Mouse (Mus musculus) kidney, postnatal 0 days (tissue): Measurements from ENCODE around the gene Tmem141. TPM values are rescaled to one million over a fixed set of nuclear protein-coding genes. Genes with fewer than 3 reads are reported as not detected.

Source experiments
- ATAC-seq: fragments of 200-750 bp; cut with Nextera tagmentation; replicated peaks from 2 replicates; pipeline ENCODE4 v1.8.0; 2017; ENCODE audit warnings: low read depth, moderate number of reproducible peaks, moderate TSS enrichment, moderate library complexity; ENCODE audit not compliant: low FRiP score
- DNase-seq: peaks from one replicate; pipeline ENCODE4 v3.0.0-alpha.2; 2016; ENCODE audit warnings: low spot score
- H3K27ac ChIP-seq: fragments of 300-500 bp; sonication (generic); 2 replicates; pipeline ENCODE4 v1.5.1; 2014; ENCODE audit warnings: mild to moderate bottlenecking
- H3K27me3 ChIP-seq: fragments of 300-500 bp; sonication (generic); 2 replicates; pipeline ENCODE4 v1.6.1; 2014; ENCODE audit warnings: low read length, mixed read lengths; ENCODE audit not compliant: insufficient read depth
- H3K36me3 ChIP-seq: fragments of 300-500 bp; sonication (generic); 2 replicates; pipeline ENCODE4 v1.6.1; 2014; ENCODE audit warnings: low read length, mixed read lengths; ENCODE audit not compliant: insufficient read depth
- H3K4me1 ChIP-seq: fragments of 300-500 bp; sonication (generic); replicated peaks from 2 replicates; pipeline ENCODE4 v1.6.1; 2014; ENCODE audit warnings: antibody characterized with exemption, low read length, mixed read lengths; ENCODE audit not compliant: insufficient read depth
- H3K4me2 ChIP-seq: fragments of 300-500 bp; sonication (generic); 2 replicates; pipeline ENCODE4 v1.6.1; 2014; ENCODE audit warnings: mild to moderate bottlenecking, low read length, moderate library complexity, mixed read lengths
- H3K4me3 ChIP-seq: fragments of 300-500 bp; sonication (generic); replicated peaks from 2 replicates; pipeline ENCODE4 v1.5.1; 2014; ENCODE audit warnings: low read depth, low read length
- H3K9ac ChIP-seq: fragments of 300-500 bp; sonication (generic); 2 replicates; pipeline ENCODE4 v1.6.1; 2014; ENCODE audit warnings: low read depth, low read length
- H3K9me3 ChIP-seq: fragments of 300-500 bp; sonication (generic); replicated peaks from 2 replicates; pipeline ENCODE4 v1.6.1; 2016; ENCODE audit warnings: low read length, inconsistent platforms, mixed read lengths
- CTCF ChIP-seq: IDR thresholded peaks from 2 replicates; pipeline ENCODE4 v1.5.1; 2016; ENCODE audit warnings: antibody characterized with exemption, low read depth, mild to moderate bottlenecking, moderate library complexity
- WGBS: fragments of 180-500 bp; shearing (Covaris S2); extraction: QIAGEN DNeasy Blood & Tissue Kit; methylation state at CpG from one replicate; pipeline ENCODE4 v1.1.7; 2014; 5-methylcytosine and 5-hydroxymethylcytosine counted together
- polyA plus RNA-seq: library from polyadenylated mRNA; unstranded; fragments of >200 nt; fragmentation: Nextera tagmentation; extraction: Ambion mirVana; gene quantifications from 2 replicates; pipeline ENCODE4 v1.2.1, GENCODE M21; 2015

Tmem141 gene
- 41.7 and 43.8 TPM in 2 replicates for polyA plus RNA-seq

DNA sequence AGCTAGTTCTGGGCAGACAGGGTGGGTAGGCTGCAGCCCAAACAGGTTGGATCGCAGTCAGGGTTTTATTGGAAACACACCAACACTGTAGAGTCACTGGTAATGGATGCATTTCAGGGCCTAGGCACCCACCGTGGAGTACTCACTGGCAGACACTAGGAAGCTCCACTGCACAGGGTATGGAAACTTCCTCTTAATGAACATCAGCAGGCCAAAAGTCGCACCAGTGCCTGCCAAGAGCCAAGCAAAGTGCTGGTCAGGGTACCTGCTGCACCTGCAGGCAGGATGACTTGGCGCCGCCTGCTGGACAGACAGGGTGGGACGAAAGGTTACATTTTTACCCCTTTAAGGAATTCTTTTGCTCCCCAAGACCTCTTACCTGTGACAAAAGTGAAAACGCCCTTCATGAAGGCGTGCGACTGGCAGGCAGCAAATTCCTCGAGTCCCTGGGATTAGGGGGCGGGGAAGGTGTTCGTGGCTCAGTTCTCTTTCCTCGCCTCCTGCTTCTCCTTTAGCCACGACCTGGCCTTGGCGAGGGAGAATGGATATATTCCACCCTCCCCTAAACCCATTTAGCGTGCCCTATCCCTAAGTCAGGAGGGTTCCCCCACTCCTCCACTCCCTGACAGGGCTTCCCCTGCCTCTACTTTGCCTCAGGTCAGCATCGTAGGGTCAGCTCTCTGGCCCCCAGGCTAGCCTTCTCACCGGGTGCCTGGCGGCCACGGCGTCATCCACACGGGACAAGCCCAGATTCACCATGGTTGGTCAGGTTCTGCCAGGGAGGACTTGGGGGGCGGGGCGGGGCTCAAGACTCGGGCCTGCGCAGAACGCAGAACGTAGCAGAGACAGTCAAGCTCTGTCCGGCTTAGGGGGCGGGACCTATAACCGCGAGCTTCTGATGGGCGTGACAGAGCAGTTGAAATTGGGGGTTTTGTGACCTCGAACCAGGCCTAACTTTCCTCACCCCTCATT lies at the start of gene Tmem141:
Gene Tmem141 (minus strand): TSS at position 777 of the 972 bp plus-strand sequence.
- peaks cover 4% of the 10 kb centered on the region; the same call in 1 of the 2 replicates for H3K4me1 ChIP-seq
- peak within 1 kb of the TSS; percentile 32 for H3K4me3 ChIP-seq
- H3K9ac ChIP-seq: peak within 1 kb of the TSS; percentile 51
- H3K27me3 ChIP-seq: no peaks in the 10 kb centered on the region
- DNase-seq: peak; percentile 90
- TF ChIP-seq CTCF: peak; percentile 76
- peak within 1 kb of the TSS; percentile 76 for H3K27ac ChIP-seq
- WGBS: 5% methylated on average over 34 of the region's 34 CpGs
- H3K36me3 ChIP-seq: no peaks in the 10 kb centered on the region
- peak within 1 kb of the TSS; percentile 69 for H3K4me2 ChIP-seq
- H3K9me3 ChIP-seq: no peaks in the 10 kb centered on the region
- ATAC-seq: peak; percentile 92

DNA sequence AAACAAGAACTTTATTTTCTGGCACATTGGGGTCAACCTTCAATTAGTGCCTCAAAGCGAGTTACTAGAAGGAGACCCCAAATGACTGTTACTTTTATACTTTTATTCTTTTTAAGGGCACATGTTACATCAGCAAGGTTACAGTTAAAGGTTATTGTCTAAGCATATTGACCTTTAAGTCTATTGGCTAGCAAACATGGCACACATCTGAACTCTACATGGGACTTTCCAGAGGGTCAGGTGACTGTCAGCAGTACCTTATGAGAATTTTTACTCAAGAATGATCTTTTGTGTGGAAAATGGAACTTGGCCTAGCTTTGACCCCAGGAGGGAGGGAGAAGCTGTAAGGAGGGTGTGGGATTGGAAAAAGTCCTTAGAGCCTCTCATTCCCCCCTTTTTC lies 44.7 kb upstream of the Tmem141 start:
- Histone ChIP-seq H3K9me3 (no peaks in the 10 kb centered on the region), H3K36me3 (no peaks in the 10 kb centered on the region), H3K4me1 (no peaks in the 10 kb centered on the region), H3K4me3 (no peak overlapping the region), H3K9ac (no peak overlapping the region), H3K4me2 (no peak overlapping the region), H3K27ac (no peak overlapping the region), H3K27me3 (no peaks in the 10 kb centered on the region)
- ATAC-seq: no peak
- no peak for TF ChIP-seq CTCF
- no peak for DNase-seq
- WGBS: 67% methylated on average over 1 of the region's 1 CpGs

DNA sequence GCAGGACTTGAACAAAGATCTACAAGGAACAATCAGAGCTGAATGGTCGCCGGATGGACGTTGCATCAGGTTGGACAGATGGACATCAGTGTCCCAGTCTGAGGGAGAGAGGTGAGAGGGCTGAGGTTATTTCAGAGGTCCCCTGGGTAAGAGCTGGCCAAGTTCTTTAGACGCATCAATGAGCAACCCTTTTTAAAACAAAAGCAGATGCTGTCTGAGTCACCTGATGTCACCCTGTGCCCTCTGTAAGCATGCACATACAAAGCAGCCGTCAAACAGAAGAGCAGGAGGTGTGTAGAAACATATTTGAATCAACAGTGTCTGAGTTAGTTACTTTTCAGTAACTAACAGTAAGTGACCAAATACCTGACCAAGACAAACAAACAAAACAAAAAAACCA lies 42.3 kb upstream of the Tmem141 start:
- 74% methylated on average over 5 of the region's 5 CpGs for WGBS
- H3K27ac ChIP-seq: no peak overlapping the region
- no peak overlapping the region for H3K4me3 ChIP-seq
- no peak for ATAC-seq
- no peaks in the 10 kb centered on the region for H3K9me3 ChIP-seq
- H3K4me2 ChIP-seq: no peak overlapping the region
- H3K9ac ChIP-seq: no peak overlapping the region
- no peaks in the 10 kb centered on the region for H3K4me1 ChIP-seq
- no peak for TF ChIP-seq CTCF
- H3K27me3 ChIP-seq: no peaks in the 10 kb centered on the region
- DNase-seq: no peak
- no peaks in the 10 kb centered on the region for H3K36me3 ChIP-seq

DNA sequence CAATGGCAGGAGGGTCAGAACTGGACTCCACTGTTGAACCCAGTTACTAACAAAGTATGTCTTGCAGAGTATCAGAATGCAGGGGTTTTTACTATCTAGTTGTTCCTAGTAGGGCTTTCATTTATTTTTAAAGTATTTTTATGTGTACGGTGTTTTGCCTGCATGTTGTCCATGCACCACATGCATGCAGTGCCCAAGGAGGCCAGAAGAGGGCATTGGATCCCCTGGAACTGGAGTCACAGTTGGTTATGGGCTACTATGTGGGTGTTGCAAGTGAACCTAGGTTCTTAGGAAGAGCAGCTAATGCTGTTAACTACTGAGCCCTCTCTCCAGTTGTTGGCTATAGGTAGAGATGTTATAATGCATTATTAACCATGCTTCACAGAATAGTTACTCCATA lies 41.7 kb upstream of the Tmem141 start:
- Histone ChIP-seq H3K4me3 (no peak overlapping the region), H3K9me3 (no peaks in the 10 kb centered on the region), H3K27ac (no peak overlapping the region), H3K9ac (no peak overlapping the region), H3K4me2 (no peak overlapping the region), H3K27me3 (no peaks in the 10 kb centered on the region), H3K36me3 (no peaks in the 10 kb centered on the region), H3K4me1 (no peaks in the 10 kb centered on the region)
- 71% methylated on average over 1 of the region's 1 CpGs for WGBS
- ATAC-seq (no peak), DNase-seq (peak; percentile 51)
- TF ChIP-seq CTCF: peak; percentile 81

DNA sequence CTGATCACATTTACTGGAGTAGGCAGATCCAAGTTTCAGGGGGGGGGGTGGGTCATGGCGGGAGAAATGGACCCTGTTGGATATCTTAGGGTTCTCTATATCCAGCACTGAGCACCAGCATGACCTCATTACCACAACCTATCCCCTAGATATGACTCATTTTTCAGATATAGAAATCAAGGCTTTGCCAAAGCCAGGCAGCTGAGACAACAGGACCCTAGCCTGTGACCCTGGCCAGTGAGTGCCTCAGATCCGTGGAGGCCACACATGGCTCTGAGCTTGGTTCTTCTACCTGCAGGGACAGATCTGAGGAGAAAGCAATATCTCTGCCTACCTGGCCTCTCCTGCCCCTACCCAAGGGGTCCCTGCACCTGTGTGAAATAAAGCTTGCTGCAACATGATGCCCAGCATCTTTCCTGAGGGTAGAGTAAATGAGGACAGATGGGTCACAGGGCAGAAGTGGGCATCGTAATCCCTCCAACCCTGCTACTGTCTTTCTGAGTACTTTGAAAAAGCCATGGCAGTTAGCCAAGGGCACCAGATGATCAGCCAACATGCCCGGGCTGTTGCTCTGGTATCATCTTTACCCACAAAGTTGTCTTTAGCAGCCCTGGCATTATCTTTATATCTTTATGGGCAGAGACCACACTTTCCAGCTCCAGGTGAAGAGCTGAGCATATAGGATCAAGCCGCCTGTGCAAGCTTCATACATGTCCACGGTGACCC lies 39.6 kb upstream of the Tmem141 start:
- WGBS: 87% methylated on average over 6 of the region's 6 CpGs
- Histone ChIP-seq H3K27me3 (no peaks in the 10 kb centered on the region), H3K4me1 (no peaks in the 10 kb centered on the region), H3K36me3 (no peaks in the 10 kb centered on the region), H3K4me3 (no peak overlapping the region), H3K27ac (no peak overlapping the region), H3K9me3 (no peaks in the 10 kb centered on the region), H3K9ac (no peak overlapping the region), H3K4me2 (no peak overlapping the region)
- DNase-seq: no peak
- no peak for TF ChIP-seq CTCF
- no peak for ATAC-seq

DNA sequence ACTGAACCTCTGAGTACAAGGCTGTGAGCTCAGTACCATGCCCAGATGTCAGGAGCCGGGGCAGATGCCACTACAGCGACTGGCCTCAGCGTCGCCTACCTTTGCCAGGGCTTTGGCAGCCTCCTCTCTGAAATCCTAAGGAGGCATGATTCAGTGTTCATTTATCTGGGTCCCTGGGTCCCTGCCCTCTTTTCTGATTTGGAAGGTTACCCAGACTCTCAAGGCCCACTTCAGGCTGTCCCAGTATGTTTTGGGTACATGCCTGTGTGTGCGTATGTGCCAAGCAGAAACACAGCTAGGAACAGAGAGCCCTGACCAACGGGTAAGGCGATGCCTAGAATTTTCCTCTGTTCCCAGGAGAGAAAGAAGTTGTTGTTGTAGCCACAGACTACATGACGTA lies 38.5 kb upstream of the Tmem141 start:
- H3K4me3 ChIP-seq: no peak overlapping the region
- no peak overlapping the region for H3K27ac ChIP-seq
- no peaks in the 10 kb centered on the region for H3K4me1 ChIP-seq
- no peaks in the 10 kb centered on the region for H3K27me3 ChIP-seq
- WGBS: 78% methylated on average over 8 of the region's 8 CpGs
- H3K36me3 ChIP-seq: no peaks in the 10 kb centered on the region
- ATAC-seq (no peak), DNase-seq (no peak)
- no peak overlapping the region for H3K9ac ChIP-seq
- H3K4me2 ChIP-seq: no peak overlapping the region
- no peak for TF ChIP-seq CTCF
- no peaks in the 10 kb centered on the region for H3K9me3 ChIP-seq
